ENCODE assay signal across 8 mouse cellular contexts in the genomic region with DNA sequence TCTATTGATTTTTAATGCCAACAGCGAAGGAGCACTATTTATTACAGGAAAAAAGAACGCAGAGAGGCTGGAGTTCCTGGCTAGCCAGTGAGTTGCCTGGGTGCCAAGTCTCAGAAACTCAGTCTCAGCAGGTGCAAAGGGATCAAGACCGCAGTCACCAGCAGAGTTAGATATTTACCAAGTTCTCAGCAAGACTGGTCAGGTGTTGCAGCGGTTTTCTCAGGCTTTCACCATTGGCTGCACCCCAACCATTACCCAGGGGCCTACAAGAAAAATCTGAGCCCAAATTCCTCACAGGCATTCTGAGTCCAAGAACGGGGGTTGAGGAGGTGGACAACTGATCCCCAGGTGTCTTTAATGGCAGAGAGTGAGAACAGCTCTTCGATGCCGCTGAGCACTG. TPM values are rescaled to one million over a fixed set of nuclear protein-coding genes. Genes with fewer than 3 reads are reported as not detected.
DNase-seq lines count a peak whose midpoint lies in the region; ATAC-seq and TF ChIP-seq lines count a peak whose summit lies in the region.

No protein-coding gene starts in this region.

- WGBS in forebrain, postnatal 0 days, result 19% methylated on average over 7 of the region's 7 CpGs
- WGBS in midbrain, embryonic 11.5 days, result 15% methylated on average over 7 of the region's 7 CpGs

- no peak for TF ChIP-seq CTCF in bone marrow macrophage, adult 2 months (IDR thresholded peaks at IDR 0.05; ENCODE audit: low read depth, low read length)
- TF ChIP-seq CTCF in forebrain, postnatal 0 days (IDR thresholded peaks at IDR 0.05; ENCODE audit: low read depth), result no peak

- H3K9ac ChIP-seq in forebrain, postnatal 0 days, result peak overlapping the region; percentile 58
- H3K9ac ChIP-seq in midbrain, embryonic 11.5 days (ENCODE audit: low read length), result no peak overlapping the region

- DNase-seq in forebrain, postnatal 0 days, result no peak
- DNase-seq in kidney, postnatal 10 days, result peak; percentile 40
- DNase-seq in midbrain, embryonic 11.5 days (ENCODE audit: low spot score, missing footprints), result no peak
- no peak for DNase-seq in layer of hippocampus, adult 9-10 months (ENCODE audit: low spot score)
- DNase-seq in gastrocnemius, postnatal 14 days, result no peak

- no peak for TF ChIP-seq POLR2A in bone marrow macrophage, adult 2 months (IDR thresholded peaks at IDR 0.05; ENCODE audit: borderline replicate concordance, low read depth, low read length)

- peak overlapping the region; percentile 78 for H3K4me2 ChIP-seq in forebrain, postnatal 0 days (ENCODE audit: low read depth)
- H3K4me2 ChIP-seq in midbrain, embryonic 11.5 days, result peak overlapping the region; percentile 94

- peaks cover 2% of the 10 kb centered on the region; the same call in 1 of the 2 replicates for H3K27me3 ChIP-seq in erythroblast, embryonic 14.5 days (ENCODE audit: control insufficient read depth)
- no peaks in the 10 kb centered on the region; the same call in 1 of the 2 replicates for H3K27me3 ChIP-seq in forebrain, postnatal 0 days (ENCODE audit: insufficient read depth, low read length)
- peaks cover 6% of the 10 kb centered on the region for H3K27me3 ChIP-seq in midbrain, embryonic 11.5 days (ENCODE audit: control insufficient read depth, insufficient read depth, low read length)

- H3K27ac ChIP-seq in bone marrow macrophage, adult 2 months (ENCODE audit: insufficient read depth, low read depth, low read length), result peak overlapping the region; percentile 100
- H3K27ac ChIP-seq in forebrain, postnatal 0 days (ENCODE audit: low read depth, low read length), result 0 out of 2 replicates have a peak overlapping the region, but pooled peaks have one; percentile 40
- H3K27ac ChIP-seq in midbrain, embryonic 11.5 days (ENCODE audit: low read depth, low read length), result no peak overlapping the region

- peaks cover 7% of the 10 kb centered on the region for H3K36me3 ChIP-seq in erythroblast, embryonic 14.5 days (ENCODE audit: control insufficient read depth)
- no peaks in the 10 kb centered on the region for H3K36me3 ChIP-seq in forebrain, postnatal 0 days (ENCODE audit: insufficient read depth)
- no peaks in the 10 kb centered on the region for H3K36me3 ChIP-seq in midbrain, embryonic 11.5 days (ENCODE audit: control insufficient read depth, insufficient read depth, low read length)

- intact Hi-C loops in gastrocnemius, postnatal 14 days (cut with DNase I; ENCODE audit: low total_unique reads), result no loop called here

- ATAC-seq in erythroblast, adult 5-6 weeks (replicated peaks; ENCODE audit: low FRiP score, poor library complexity, severe bottlenecking), result no peak
- no peak for ATAC-seq in forebrain, postnatal 0 days
- ATAC-seq in midbrain, embryonic 11.5 days (ENCODE audit: low FRiP score), result no peak

- no peaks in the 10 kb centered on the region for H3K9me3 ChIP-seq in erythroblast, embryonic 14.5 days (ENCODE audit: control insufficient read depth, low read length)
- H3K9me3 ChIP-seq in forebrain, postnatal 0 days (ENCODE audit: low read length), result no peaks in the 10 kb centered on the region
- no peaks in the 10 kb centered on the region for H3K9me3 ChIP-seq in midbrain, embryonic 11.5 days (ENCODE audit: control insufficient read depth, low read length)

- peaks cover 25% of the 10 kb centered on the region for H3K4me1 ChIP-seq in erythroblast, embryonic 14.5 days (ENCODE audit: control insufficient read depth)
- H3K4me1 ChIP-seq in bone marrow macrophage, adult 2 months (ENCODE audit: control insufficient read depth, insufficient read depth, low read length), result peaks cover 24% of the 10 kb centered on the region
- H3K4me1 ChIP-seq in forebrain, postnatal 0 days (ENCODE audit: insufficient read depth), result peaks cover 10% of the 10 kb centered on the region
- peaks cover 10% of the 10 kb centered on the region for H3K4me1 ChIP-seq in midbrain, embryonic 11.5 days (ENCODE audit: control insufficient read depth, insufficient read depth, low read length)

- H3K4me3 ChIP-seq in erythroblast, embryonic 14.5 days (replicated peaks), result peak overlapping the region; percentile 72
- peak overlapping the region; percentile 82 for H3K4me3 ChIP-seq in bone marrow macrophage, adult 2 months (ENCODE audit: insufficient read depth, low read length)
- H3K4me3 ChIP-seq in forebrain, postnatal 0 days (ENCODE audit: low read depth, low read length), result peak overlapping the region; percentile 79
- peak overlapping the region; percentile 47 for H3K4me3 ChIP-seq in midbrain, embryonic 11.5 days (ENCODE audit: low read depth, low read length)

RNA-seq across cellular contexts. Expression of a gene that starts 0.7 kb away (rescaled TPM):
- 0.01 TPM in 1 of 2 replicates, not detected in the other for polyA plus RNA-seq in erythroblast, embryonic 14.5 days (2012)
- 3.3 and 5.6 TPM in 2 replicates for total RNA-seq in erythroblast, adult 5-6 weeks (2015; ENCODE audit: low replicate concordance)
- 0.84 and 3.2 TPM in 2 replicates for total RNA-seq in erythroblast, adult 5-6 weeks (2017; ENCODE audit: low replicate concordance)
- polyA plus RNA-seq in bone marrow macrophage, adult 2 months (2012; ENCODE audit: insufficient read depth, insufficient read length, missing spikeins), result 93.9 and 111 TPM in 2 replicates
- total RNA-seq in forebrain, postnatal 0 days (2014; rRNA removed), result 1.0 and 2.2 TPM in 2 replicates
- polyA plus RNA-seq in forebrain, postnatal 0 days (2015; fragmentation: Nextera tagmentation; extraction: Ambion mirVana), result 2.9 and 3.6 TPM in 2 replicates
- polyA plus RNA-seq in midbrain, embryonic 11.5 days (2014; fragmentation: Nextera tagmentation; extraction: Ambion mirVana), result 1.5 and 1.7 TPM in 2 replicates
- total RNA-seq in gastrocnemius, postnatal 14 days (2021), result 1 to 10 TPM in 1 of 2 experiments, under 1 TPM in 1; 0.92 to 1.2 TPM

RNA-seq across cellular contexts. Expression of a gene that starts 37.0 kb away (rescaled TPM):
- polyA plus RNA-seq in erythroblast, embryonic 14.5 days (2012), result not detected in 2 replicates
- not detected in 2 replicates for total RNA-seq in erythroblast, adult 5-6 weeks (2015; ENCODE audit: low replicate concordance)
- total RNA-seq in erythroblast, adult 5-6 weeks (2017; ENCODE audit: low replicate concordance), result 0.42 and 0.68 TPM in 2 replicates
- polyA plus RNA-seq in bone marrow macrophage, adult 2 months (2012; ENCODE audit: insufficient read depth, insufficient read length, missing spikeins), result 0.36 TPM in 1 of 2 replicates, not detected in the other
- total RNA-seq in forebrain, postnatal 0 days (2014; rRNA removed), result 0.23 and 0.90 TPM in 2 replicates
- polyA plus RNA-seq in forebrain, postnatal 0 days (2015; fragmentation: Nextera tagmentation; extraction: Ambion mirVana), result 0.33 TPM in 1 of 2 replicates, not detected in the other
- 0.21 and 0.25 TPM in 2 replicates for polyA plus RNA-seq in midbrain, embryonic 11.5 days (2014; fragmentation: Nextera tagmentation; extraction: Ambion mirVana)
- total RNA-seq in gastrocnemius, postnatal 14 days (2021), result under 1 TPM in 1 of 2 experiments, not detected in 1; 0.21 TPM

RNA-seq across cellular contexts. Expression of a gene that starts 38.6 kb away (rescaled TPM):
- polyA plus RNA-seq in erythroblast, embryonic 14.5 days (2012), result 0.01 TPM in 1 of 2 replicates, not detected in the other
- total RNA-seq in erythroblast, adult 5-6 weeks (2015; ENCODE audit: low replicate concordance), result 3.6 and 4.6 TPM in 2 replicates
- total RNA-seq in erythroblast, adult 5-6 weeks (2017; ENCODE audit: low replicate concordance), result 1.2 and 2.2 TPM in 2 replicates
- polyA plus RNA-seq in bone marrow macrophage, adult 2 months (2012; ENCODE audit: insufficient read depth, insufficient read length, missing spikeins), result 19.9 and 20.8 TPM in 2 replicates
- total RNA-seq in forebrain, postnatal 0 days (2014; rRNA removed), result 32.9 and 37.8 TPM in 2 replicates
- polyA plus RNA-seq in forebrain, postnatal 0 days (2015; fragmentation: Nextera tagmentation; extraction: Ambion mirVana), result 15.4 and 17.7 TPM in 2 replicates
- polyA plus RNA-seq in midbrain, embryonic 11.5 days (2014; fragmentation: Nextera tagmentation; extraction: Ambion mirVana), result 17.7 and 18.0 TPM in 2 replicates
- total RNA-seq in gastrocnemius, postnatal 14 days (2021), result 1 to 10 TPM; 3.3 to 3.5 TPM

Comparison
In these comparisons a context has a peak if more than half of its experiments do, and no peak if none do; other contexts are left out.
1. RNA of a gene that starts 0.7 kb away (polyA plus RNA-seq): 93.9 to 111 TPM in bone marrow macrophage, adult 2 months; 2.9 to 3.6 TPM in forebrain, postnatal 0 days, 1.5 to 1.7 TPM in midbrain, embryonic 11.5 days and 0.01 TPM in erythroblast, embryonic 14.5 days; every median in the first group is over 10 times any median in the second.
2. RNA of a gene that starts 38.6 kb away (polyA plus RNA-seq): 19.9 to 20.8 TPM in bone marrow macrophage, adult 2 months, 17.7 to 18.0 TPM in midbrain, embryonic 11.5 days and 15.4 to 17.7 TPM in forebrain, postnatal 0 days; 0.01 TPM in erythroblast, embryonic 14.5 days; every median in the first group is over 10 times any median in the second.
3. Peak in every context shown above with its lines, with median percentiles within 50 percentile points of each other: H3K4me3 ChIP-seq.